Mouse (Mus musculus): ENCODE data around the gene Ciao2a. TPM values are rescaled to one million over a fixed set of nuclear protein-coding genes. Genes with fewer than 3 reads are reported as not detected.
A peak's percentile ranks its signal among the peaks of the same experiment; 100 is the strongest.

Ciao2a gene
- polyA plus RNA-seq, 1 experiment from 2014 or later, result 110 TPM

DNA sequence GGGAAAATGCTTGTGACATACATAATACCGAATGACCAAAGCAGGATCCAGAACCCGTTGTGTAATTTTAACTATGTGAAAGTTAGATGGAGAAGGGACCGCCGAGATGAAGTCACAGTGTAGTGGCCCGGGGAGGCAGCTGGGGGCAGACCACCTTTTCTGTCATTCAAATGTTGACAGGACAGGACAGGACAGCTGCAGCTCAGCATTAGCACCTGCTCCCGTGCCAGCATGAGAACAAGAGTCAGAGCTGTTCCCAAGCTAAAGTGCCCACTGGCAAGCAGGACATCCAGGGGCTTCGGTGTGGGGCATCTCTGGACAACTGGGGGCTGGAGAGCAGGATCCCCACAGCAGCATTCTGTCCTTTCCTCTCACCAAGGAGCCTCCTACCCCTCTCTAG, 39.3 kb upstream of the Ciao2a start:
- TF ChIP-seq CTCF (IDR thresholded peaks at IDR 0.05) (no peak), EP300 (IDR thresholded peaks at IDR 0.05) (no peak)
- H3K9me3 ChIP-seq (ENCODE audit: low read length), result no peaks in the 10 kb centered on the region
- no peak for DNase-seq (ENCODE audit: low spot score)
- H3K36me3 ChIP-seq (ENCODE audit: insufficient read depth, low read length), result peaks cover 12% of the 10 kb centered on the region
- H3K4me3 ChIP-seq (ENCODE audit: low read depth, low read length), result no peak overlapping the region
- no peak overlapping the region for H3K27ac ChIP-seq (ENCODE audit: low read length)
- no peak overlapping the region for H3K4me2 ChIP-seq (replicated peaks; ENCODE audit: low read depth, low read length)
- 90% methylated on average over 7 of the region's 7 CpGs for WGBS
- ATAC-seq, result no peak
- no peak overlapping the region for H3K9ac ChIP-seq (replicated peaks; ENCODE audit: low read depth)
- peaks cover 4% of the 10 kb centered on the region for H3K4me1 ChIP-seq (ENCODE audit: insufficient read depth, low read depth, low read length)
- no peaks in the 10 kb centered on the region for H3K27me3 ChIP-seq (replicated peaks; ENCODE audit: insufficient read depth, low read length)

DNA sequence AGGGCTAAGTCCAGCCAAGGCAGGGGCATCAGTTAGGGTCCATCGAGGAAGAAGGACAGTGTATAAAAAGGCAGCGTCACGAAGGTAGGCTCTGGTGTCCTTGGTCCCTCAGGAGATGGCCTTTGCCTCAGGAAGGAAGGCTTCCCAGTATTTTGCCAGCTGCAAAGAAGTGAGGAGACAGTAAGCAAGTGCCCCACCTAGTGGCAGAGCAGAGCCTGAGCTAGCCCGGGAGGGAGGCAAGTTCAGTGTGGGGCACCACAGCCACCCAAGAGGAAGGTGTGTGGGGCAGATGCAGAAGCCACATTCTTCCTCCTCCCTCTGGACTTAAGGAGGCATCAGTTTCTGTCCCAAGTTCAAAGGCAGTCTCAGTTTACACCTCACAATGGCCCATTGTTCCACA, 38.0 kb upstream of the Ciao2a start:
- no peak overlapping the region for H3K4me3 ChIP-seq (ENCODE audit: low read depth, low read length)
- TF ChIP-seq CTCF (IDR thresholded peaks at IDR 0.05) (peak; percentile 86), EP300 (IDR thresholded peaks at IDR 0.05) (no peak)
- peaks cover 10% of the 10 kb centered on the region for H3K4me1 ChIP-seq (ENCODE audit: insufficient read depth, low read depth, low read length)
- H3K9me3 ChIP-seq (ENCODE audit: low read length), result no peaks in the 10 kb centered on the region
- H3K36me3 ChIP-seq (ENCODE audit: insufficient read depth, low read length), result peaks cover 21% of the 10 kb centered on the region
- H3K27me3 ChIP-seq (replicated peaks; ENCODE audit: insufficient read depth, low read length), result no peaks in the 10 kb centered on the region
- ATAC-seq, result no peak
- H3K27ac ChIP-seq (ENCODE audit: low read length), result no peak overlapping the region
- peak; percentile 75 for DNase-seq (ENCODE audit: low spot score)
- no peak overlapping the region for H3K9ac ChIP-seq (replicated peaks; ENCODE audit: low read depth)
- H3K4me2 ChIP-seq (replicated peaks; ENCODE audit: low read depth, low read length), result no peak overlapping the region
- WGBS, result 39% methylated on average over 4 of the region's 4 CpGs

DNA sequence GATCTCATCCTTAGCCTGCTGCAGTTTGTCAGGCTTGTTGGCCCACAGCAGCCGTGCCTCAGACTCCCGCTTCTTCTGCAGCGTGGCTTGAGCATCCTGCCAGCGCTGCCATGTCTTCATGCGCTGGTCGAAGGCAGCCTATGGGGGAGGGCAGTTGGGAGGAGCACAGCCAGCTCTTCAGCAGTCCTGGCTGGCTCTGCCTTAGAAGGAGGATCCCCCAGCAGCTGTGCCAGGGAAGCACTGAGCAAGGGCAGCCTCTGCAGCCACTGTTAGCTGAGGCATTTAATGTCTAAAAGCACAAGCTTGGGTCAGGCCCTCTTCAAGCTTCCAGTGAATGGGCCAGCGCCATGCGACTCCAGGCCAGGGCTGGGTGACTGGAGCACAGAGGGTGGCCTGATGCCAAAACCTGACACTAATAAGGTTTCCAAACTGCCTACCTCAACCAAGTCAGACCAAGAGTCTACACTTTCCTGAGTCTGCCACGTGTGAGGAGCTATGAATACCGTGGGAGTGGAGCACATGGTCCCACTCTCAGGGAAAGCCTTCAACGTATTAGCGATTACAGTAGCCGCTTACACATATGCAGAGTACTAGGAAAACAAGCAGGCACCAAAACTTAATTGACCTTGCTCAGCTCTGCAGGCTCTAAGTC, 35.7 kb upstream of the Ciao2a start:
- peaks cover 40% of the 10 kb centered on the region for H3K36me3 ChIP-seq (ENCODE audit: insufficient read depth, low read length)

DNA sequence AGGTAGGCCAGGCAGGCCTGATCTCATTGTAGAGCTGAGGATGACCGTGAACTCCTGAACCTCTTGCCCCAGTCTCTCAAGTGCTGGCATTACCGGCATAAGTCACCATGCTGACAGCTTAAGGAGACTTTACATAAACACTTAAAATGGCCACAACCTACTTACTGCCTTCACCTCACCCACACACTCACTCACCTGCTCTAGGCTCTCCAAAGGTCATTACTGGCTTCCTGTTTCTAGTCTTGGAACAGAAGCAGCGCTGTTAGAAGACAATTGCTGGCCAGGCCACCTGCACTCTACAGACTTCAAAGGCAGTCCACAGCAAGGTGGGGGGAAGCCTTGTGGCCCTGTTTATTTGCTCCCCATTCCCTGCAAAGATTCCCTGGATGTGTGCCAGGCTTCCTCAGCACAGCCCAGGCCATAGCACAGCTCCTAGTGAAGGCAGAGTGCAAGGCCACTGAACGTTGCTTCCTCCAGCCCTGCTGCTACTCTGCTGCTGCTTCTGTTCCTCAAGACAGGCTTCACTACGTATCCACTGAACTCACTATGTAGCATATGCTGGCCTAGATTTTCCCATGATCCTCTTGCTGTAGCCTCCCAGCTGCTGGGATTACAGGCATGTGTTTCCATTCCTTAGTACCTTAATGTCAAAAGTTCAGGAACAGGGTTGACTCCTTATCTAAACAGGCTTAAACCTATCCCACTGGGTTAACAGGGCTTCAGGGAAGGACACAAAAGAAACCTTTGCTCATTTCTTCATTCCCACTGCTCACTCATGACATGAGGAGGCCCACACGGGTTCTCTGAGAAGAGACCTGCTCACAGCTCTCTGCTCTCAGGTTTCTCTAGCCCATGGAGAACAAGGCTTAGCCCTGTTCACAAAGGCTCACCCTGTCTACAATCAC, 34.8 kb upstream of the Ciao2a start:
- 27% methylated on average over 6 of the region's 6 CpGs for WGBS

More for the DNA sequence above, 35.7 kb upstream of the Ciao2a start:
- no peak overlapping the region for H3K4me3 ChIP-seq (ENCODE audit: low read depth, low read length)
- no peak overlapping the region for H3K9ac ChIP-seq (replicated peaks; ENCODE audit: low read depth)
- no peak overlapping the region for H3K4me2 ChIP-seq (replicated peaks; ENCODE audit: low read depth, low read length)
- DNase-seq (ENCODE audit: low spot score) (no peak), ATAC-seq (peak; percentile 20)
- no peaks in the 10 kb centered on the region for H3K27me3 ChIP-seq (replicated peaks; ENCODE audit: insufficient read depth, low read length)
- H3K27ac ChIP-seq (ENCODE audit: low read length), result peak overlapping the region; percentile 86
- peaks cover 16% of the 10 kb centered on the region for H3K4me1 ChIP-seq (ENCODE audit: insufficient read depth, low read depth, low read length)
- WGBS, result 66% methylated on average over 13 of the region's 13 CpGs
- TF ChIP-seq CTCF (IDR thresholded peaks at IDR 0.05), result no peak
- TF ChIP-seq EP300 (IDR thresholded peaks at IDR 0.05), result no peak
- no peaks in the 10 kb centered on the region for H3K9me3 ChIP-seq (ENCODE audit: low read length)

DNA sequence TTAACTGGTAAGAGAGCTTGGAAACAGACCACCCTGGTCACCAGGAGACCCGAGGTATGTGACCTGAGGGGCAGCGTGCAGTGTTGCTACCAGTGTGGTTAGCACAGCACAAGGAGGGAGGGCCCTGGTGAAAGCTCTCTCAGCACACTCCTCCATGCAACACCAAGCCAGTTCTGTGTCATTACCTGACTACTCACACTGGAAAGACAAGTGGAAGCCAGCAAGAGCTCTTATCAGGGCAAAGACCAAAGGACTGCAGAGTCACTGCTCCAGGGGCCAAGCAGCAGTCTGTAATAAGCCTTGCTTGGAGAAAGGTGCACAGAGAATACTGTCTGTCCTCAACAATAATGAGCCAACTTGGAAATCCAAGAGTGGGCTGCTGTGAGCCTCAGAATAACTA, 33.7 kb upstream of the Ciao2a start:
- Histone ChIP-seq H3K9ac (replicated peaks; ENCODE audit: low read depth) (no peak overlapping the region), H3K27ac (ENCODE audit: low read length) (peak overlapping the region; percentile 86), H3K36me3 (ENCODE audit: insufficient read depth, low read length) (peaks cover 36% of the 10 kb centered on the region), H3K9me3 (ENCODE audit: low read length) (no peaks in the 10 kb centered on the region), H3K4me1 (ENCODE audit: insufficient read depth, low read depth, low read length) (peaks cover 16% of the 10 kb centered on the region), H3K27me3 (replicated peaks; ENCODE audit: insufficient read depth, low read length) (no peaks in the 10 kb centered on the region), H3K4me2 (replicated peaks; ENCODE audit: low read depth, low read length) (no peak overlapping the region), H3K4me3 (ENCODE audit: low read depth, low read length) (no peak overlapping the region)
- no peak for TF ChIP-seq CTCF (IDR thresholded peaks at IDR 0.05)
- no peak for TF ChIP-seq EP300 (IDR thresholded peaks at IDR 0.05)
- 51% methylated on average over 2 of the region's 2 CpGs for WGBS
- DNase-seq (ENCODE audit: low spot score) (peak; percentile 84), ATAC-seq (peak; percentile 66)

More for the DNA sequence above, 34.8 kb upstream of the Ciao2a start:
- Histone ChIP-seq H3K9ac (replicated peaks; ENCODE audit: low read depth) (no peak overlapping the region), H3K27ac (ENCODE audit: low read length) (peak overlapping the region; percentile 86), H3K4me3 (ENCODE audit: low read depth, low read length) (no peak overlapping the region), H3K9me3 (ENCODE audit: low read length) (no peaks in the 10 kb centered on the region), H3K4me1 (ENCODE audit: insufficient read depth, low read depth, low read length) (peaks cover 16% of the 10 kb centered on the region), H3K4me2 (replicated peaks; ENCODE audit: low read depth, low read length) (no peak overlapping the region), H3K27me3 (replicated peaks; ENCODE audit: insufficient read depth, low read length) (no peaks in the 10 kb centered on the region), H3K36me3 (ENCODE audit: insufficient read depth, low read length) (peaks cover 45% of the 10 kb centered on the region)
- peak; percentile 81 for ATAC-seq
- no peak for TF ChIP-seq CTCF (IDR thresholded peaks at IDR 0.05)
- peak; percentile 77; the same call in 1 of the 2 replicates for TF ChIP-seq EP300 (IDR thresholded peaks at IDR 0.05)
- DNase-seq (ENCODE audit: low spot score), result peak; percentile 84

DNA sequence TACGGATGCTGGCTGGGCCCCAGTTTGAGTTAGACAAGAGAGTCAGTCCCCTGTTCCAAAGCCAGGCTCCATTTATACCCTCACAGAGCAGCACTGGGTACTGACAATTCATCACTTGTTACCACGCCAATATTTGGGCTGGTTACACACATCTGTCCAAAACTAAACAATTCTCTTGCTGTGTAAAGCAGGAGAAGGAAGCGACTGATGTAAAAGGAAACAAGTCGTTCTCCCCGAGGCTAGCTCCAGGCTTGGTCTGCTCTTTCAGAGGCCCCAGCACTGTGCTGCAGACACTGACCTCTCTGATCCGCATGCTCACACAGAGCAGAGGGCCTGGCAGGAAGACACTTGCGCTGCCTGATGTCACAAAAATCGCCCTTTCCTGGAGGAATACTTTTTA, 24.8 kb upstream of the Ciao2a start:
- H3K9ac ChIP-seq (replicated peaks; ENCODE audit: low read depth), result no peak overlapping the region
- TF ChIP-seq CTCF (IDR thresholded peaks at IDR 0.05) (no peak), EP300 (IDR thresholded peaks at IDR 0.05) (no peak)
- no peak overlapping the region for H3K4me3 ChIP-seq (ENCODE audit: low read depth, low read length)
- H3K4me2 ChIP-seq (replicated peaks; ENCODE audit: low read depth, low read length), result no peak overlapping the region
- no peaks in the 10 kb centered on the region for H3K4me1 ChIP-seq (ENCODE audit: insufficient read depth, low read depth, low read length)
- peaks cover 26% of the 10 kb centered on the region for H3K36me3 ChIP-seq (ENCODE audit: insufficient read depth, low read length)
- no peaks in the 10 kb centered on the region for H3K9me3 ChIP-seq (ENCODE audit: low read length)
- no peak for DNase-seq (ENCODE audit: low spot score)
- WGBS, result 72% methylated on average over 8 of the region's 8 CpGs
- H3K27ac ChIP-seq (ENCODE audit: low read length), result no peak overlapping the region
- no peak for ATAC-seq
- H3K27me3 ChIP-seq (replicated peaks; ENCODE audit: insufficient read depth, low read length), result no peaks in the 10 kb centered on the region

Data from lung, postnatal 0 days (tissue).